Mouse (Mus musculus): ENCODE data around the gene Whamm.

GRCm38 (mm10) chr7:81585326-81585725 lies 14.3 kb downstream of the Whamm start:
- TF ChIP-seq CTCF (IDR thresholded peaks at IDR 0.05; ENCODE audit: low read depth, low read length) (no peak), POLR2AphosphoS5 (IDR thresholded peaks at IDR 0.05; ENCODE audit: insufficient replicate concordance, low read depth, low read length) (no peak), GATA1 (IDR thresholded peaks at IDR 0.05; ENCODE audit: borderline replicate concordance, low read length) (no peak), TAL1 (conservative IDR thresholded peaks at IDR 0.05; ENCODE audit: low read depth, low read length) (no peak)

All from G1E (cell line).